Mouse (Mus musculus) intestine, embryonic 16.5 days (tissue): ENCODE results near the gene Hspb9. TPM values are rescaled to one million over a fixed set of nuclear protein-coding genes. Genes with fewer than 3 reads are reported as not detected.

Experiments
- ATAC-seq: fragments of 200-750 bp; cut with Nextera tagmentation; 2 replicates; pipeline ENCODE4 v1.8.0; 2017; ENCODE audit warnings: moderate TSS enrichment, moderate library complexity
- H3K27ac ChIP-seq: fragments of 300-500 bp; sonication (generic); 2 replicates; pipeline ENCODE4 v1.5.1; 2014; ENCODE audit warnings: mild to moderate bottlenecking, low read length
- H3K27me3 ChIP-seq: fragments of 300-500 bp; sonication (generic); replicated peaks from 2 replicates; pipeline ENCODE4 v1.6.1; 2014; ENCODE audit warnings: low read length, control low read depth, mixed read lengths; ENCODE audit not compliant: control insufficient read depth, insufficient read depth
- H3K36me3 ChIP-seq: fragments of 300-500 bp; sonication (generic); 2 replicates; pipeline ENCODE4 v1.6.1; 2014; ENCODE audit warnings: low read length, control low read depth; ENCODE audit not compliant: control insufficient read depth, insufficient read depth
- H3K4me1 ChIP-seq: fragments of 300-500 bp; sonication (generic); 2 replicates; pipeline ENCODE4 v1.6.1; 2014; ENCODE audit warnings: low read length, control low read depth, mixed read lengths; ENCODE audit not compliant: control insufficient read depth, insufficient read depth
- H3K4me2 ChIP-seq: fragments of 300-500 bp; sonication (generic); 2 replicates; pipeline ENCODE4 v1.6.1; 2014; ENCODE audit warnings: low read depth, low read length, control low read depth
- H3K4me3 ChIP-seq: fragments of 300-500 bp; sonication (generic); 2 replicates; pipeline ENCODE4 v1.5.1; 2014; ENCODE audit warnings: mild to moderate bottlenecking, low read length
- H3K9ac ChIP-seq: fragments of 300-500 bp; sonication (generic); 2 replicates; pipeline ENCODE4 v1.6.1; 2014; ENCODE audit warnings: low read depth, low read length
- H3K9me3 ChIP-seq: fragments of 300-500 bp; sonication (generic); 2 replicates; pipeline ENCODE4 v1.6.1; 2016; ENCODE audit warnings: low read length, control low read depth; ENCODE audit not compliant: control insufficient read depth
- whole genome bisulfite sequencing: fragments of 180-500 bp; shearing (Covaris S2); extraction: QIAGEN DNeasy Blood & Tissue Kit; methylation state at CpG from one replicate; pipeline ENCODE4 v1.1.7; 2014; 5-methylcytosine and 5-hydroxymethylcytosine counted together
- polyA plus RNA-seq: library from polyadenylated mRNA; unstranded; fragments of >200 nt; fragmentation: Nextera tagmentation; extraction: Ambion mirVana; gene quantifications from 2 replicates; pipeline ENCODE4 v1.2.1, GENCODE M21; 2015

The Hspb9 gene
- polyA plus RNA-seq, 1 experiment from 2014 or later, result not detected

DNA sequence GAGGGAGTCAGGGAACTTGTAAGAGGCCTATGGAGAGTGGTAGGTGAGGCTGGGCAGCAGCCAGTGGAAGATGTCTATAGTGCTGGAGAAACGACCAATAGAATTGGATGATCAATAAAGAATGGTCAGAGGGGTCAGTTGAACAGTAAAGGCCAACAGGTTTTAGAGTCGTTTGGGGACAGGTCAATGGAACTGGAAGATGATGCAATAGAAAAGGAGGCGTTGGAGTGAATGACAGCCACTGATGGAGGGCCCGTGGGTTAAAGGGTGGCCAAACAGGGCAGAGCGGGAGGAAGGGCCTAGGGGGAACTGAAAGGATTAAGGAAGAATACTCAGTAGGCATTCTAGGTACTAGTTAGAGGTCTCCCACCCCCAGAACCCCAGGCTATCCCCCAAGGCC, 33.5 kb downstream of the Hspb9 start:
- no peak overlapping the region for H3K9ac ChIP-seq
- peaks cover 6% of the 10 kb centered on the region for H3K27me3 ChIP-seq

DNA sequence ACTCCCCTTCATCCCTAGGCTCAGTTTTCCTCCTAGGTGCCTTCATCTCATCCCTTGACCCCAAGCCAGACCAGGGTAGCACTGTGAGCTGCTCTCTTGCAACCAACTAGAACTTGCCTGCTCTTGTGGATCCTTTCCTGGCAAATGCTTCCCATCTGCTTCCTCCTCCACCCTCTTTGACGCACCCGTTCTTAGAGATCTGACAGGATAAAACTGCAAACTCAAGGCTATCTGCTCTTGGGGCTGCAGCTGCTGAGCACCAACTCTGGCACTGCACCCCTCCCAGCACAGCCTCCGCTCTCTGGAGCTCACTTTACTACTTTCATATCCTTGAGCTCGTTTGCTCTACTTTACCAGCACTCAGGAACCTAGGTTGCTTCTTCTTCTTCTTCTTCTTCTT, 35.0 kb downstream of the Hspb9 start:
- Histone ChIP-seq H3K9ac (no peak overlapping the region), H3K27me3 (peaks cover 6% of the 10 kb centered on the region), H3K4me3 (no peak overlapping the region), H3K4me1 (no peaks in the 10 kb centered on the region), H3K4me2 (no peak overlapping the region), H3K36me3 (no peaks in the 10 kb centered on the region), H3K27ac (no peak overlapping the region), H3K9me3 (no peaks in the 10 kb centered on the region)
- WGBS, result 57% methylated on average over 4 of the region's 4 CpGs
- no peak for ATAC-seq

More for the DNA sequence above, 33.5 kb downstream of the Hspb9 start:
- no peak overlapping the region for H3K4me2 ChIP-seq
- H3K9me3 ChIP-seq, result no peaks in the 10 kb centered on the region
- WGBS, result 67% methylated on average over 5 of the region's 5 CpGs
- no peak for ATAC-seq
- no peak overlapping the region for H3K4me3 ChIP-seq
- no peaks in the 10 kb centered on the region for H3K4me1 ChIP-seq
- H3K36me3 ChIP-seq, result no peaks in the 10 kb centered on the region
- H3K27ac ChIP-seq, result no peak overlapping the region

DNA sequence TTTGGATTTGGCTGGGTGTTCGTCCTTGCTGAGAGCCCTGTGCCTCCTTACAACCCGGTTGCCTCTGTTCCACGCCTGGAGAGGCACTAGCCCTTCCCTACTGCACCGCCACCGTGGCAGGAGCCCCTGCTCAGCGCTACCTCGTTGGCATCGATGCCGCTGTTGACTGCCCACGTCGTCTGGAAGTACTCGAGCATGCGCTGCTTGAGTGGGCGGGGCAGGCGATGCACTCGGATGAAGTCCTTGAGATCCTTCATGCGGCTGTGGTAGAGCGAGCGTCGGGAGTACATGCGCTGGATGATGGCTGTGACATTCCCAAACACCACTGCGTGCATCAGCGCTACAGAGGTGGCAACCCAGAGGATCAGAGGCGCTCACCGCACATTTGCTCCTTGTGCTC, 35.8 kb downstream of the Hspb9 start:
- Histone ChIP-seq H3K9me3 (no peaks in the 10 kb centered on the region), H3K27ac (no peak overlapping the region), H3K4me3 (no peak overlapping the region), H3K27me3 (peaks cover 6% of the 10 kb centered on the region), H3K36me3 (no peaks in the 10 kb centered on the region), H3K4me1 (no peaks in the 10 kb centered on the region), H3K4me2 (no peak overlapping the region), H3K9ac (no peak overlapping the region)
- WGBS, result 48% methylated on average over 25 of the region's 25 CpGs
- no peak for ATAC-seq

DNA sequence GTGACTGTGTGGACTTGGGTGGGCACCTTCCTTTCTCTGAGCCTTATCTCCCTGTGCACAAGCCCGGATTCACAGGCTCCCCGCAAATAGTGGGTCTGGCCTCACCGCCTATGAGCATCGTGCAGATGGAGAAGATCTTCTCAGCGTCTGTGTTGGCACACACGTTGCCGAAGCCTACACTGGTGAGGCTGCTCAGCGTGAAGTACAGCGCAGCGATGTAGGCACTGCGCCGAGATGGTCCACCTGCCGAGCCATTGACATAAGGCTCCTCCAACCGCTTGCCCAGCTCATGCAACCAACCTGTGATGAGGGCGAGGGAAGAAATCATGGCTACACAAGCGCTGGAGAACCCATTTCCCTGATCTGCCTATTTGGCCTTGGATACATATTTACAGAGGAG, 36.5 kb downstream of the Hspb9 start:
- 85% methylated on average over 16 of the region's 16 CpGs for WGBS
- no peaks in the 10 kb centered on the region for H3K9me3 ChIP-seq

DNA sequence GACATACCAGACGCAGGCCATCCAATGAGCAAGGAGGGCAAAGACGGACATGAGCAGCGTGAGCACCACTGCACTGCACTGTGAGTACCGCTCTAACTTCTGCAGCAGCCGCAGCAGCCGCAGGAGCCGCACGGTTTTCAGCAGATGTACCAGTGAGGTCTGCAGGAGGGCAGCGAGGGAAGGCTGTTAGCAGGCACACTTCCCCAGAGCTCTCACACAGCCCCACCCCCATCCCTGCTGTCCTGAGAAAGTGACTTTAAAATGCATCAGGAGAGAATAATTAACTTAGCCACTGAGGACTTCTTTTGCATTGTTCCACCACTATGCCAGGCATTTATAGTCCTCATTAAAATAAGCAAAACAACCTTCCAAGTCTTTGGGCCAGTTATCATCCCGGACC, 38.6 kb downstream of the Hspb9 start:
- Histone ChIP-seq H3K4me2 (no peak overlapping the region), H3K9me3 (no peaks in the 10 kb centered on the region), H3K27me3 (peaks cover 6% of the 10 kb centered on the region), H3K4me1 (no peaks in the 10 kb centered on the region), H3K9ac (no peak overlapping the region), H3K27ac (no peak overlapping the region), H3K4me3 (no peak overlapping the region), H3K36me3 (no peaks in the 10 kb centered on the region)
- no peak for ATAC-seq
- WGBS, result 26% methylated on average over 10 of the region's 10 CpGs

More for the DNA sequence above, 36.5 kb downstream of the Hspb9 start:
- no peak overlapping the region for H3K4me2 ChIP-seq
- peaks cover 6% of the 10 kb centered on the region for H3K27me3 ChIP-seq
- ATAC-seq, result no peak
- H3K4me3 ChIP-seq, result no peak overlapping the region
- no peaks in the 10 kb centered on the region for H3K4me1 ChIP-seq
- no peak overlapping the region for H3K27ac ChIP-seq
- no peaks in the 10 kb centered on the region for H3K36me3 ChIP-seq
- H3K9ac ChIP-seq, result no peak overlapping the region

DNA sequence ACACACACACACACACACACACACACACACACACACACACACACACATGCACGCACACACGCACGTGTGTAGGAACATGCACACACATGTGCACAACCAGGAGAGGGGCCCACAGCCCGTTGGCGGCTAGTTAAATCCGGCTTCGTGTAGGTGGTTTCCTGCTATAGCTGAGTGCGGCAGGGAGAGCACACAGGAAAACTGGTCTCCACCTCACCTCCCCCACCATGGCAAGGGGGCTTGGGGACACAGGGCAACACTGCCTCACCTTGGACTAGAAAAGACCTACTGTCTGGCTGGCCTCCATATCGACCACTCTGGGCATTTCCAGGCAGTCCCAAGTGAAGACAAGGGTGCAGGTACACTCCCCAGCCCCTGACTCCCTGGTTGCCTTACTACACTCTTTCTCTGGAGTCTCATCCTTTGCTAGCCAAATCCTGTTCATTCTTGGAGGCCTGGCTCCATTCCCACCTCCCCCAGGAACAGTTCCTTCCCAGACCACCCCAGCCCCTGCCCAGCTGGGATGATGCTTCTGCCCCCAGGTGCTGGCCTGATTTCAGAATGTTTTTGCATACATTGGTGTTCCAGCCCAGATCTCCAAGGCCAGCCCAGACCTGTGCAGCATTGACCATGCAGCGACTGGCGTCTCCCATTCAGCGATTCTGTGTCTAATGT, 40.5 kb downstream of the Hspb9 start:
- Histone ChIP-seq H3K9me3 (no peaks in the 10 kb centered on the region), H3K4me3 (no peak overlapping the region), H3K27ac (no peak overlapping the region), H3K9ac (no peak overlapping the region), H3K36me3 (no peaks in the 10 kb centered on the region), H3K4me2 (no peak overlapping the region), H3K27me3 (peaks cover 13% of the 10 kb centered on the region), H3K4me1 (0 out of 2 replicates have a peak, but pooled peaks cover 2% of the 10 kb centered on the region)
- WGBS, result 83% methylated on average over 12 of the region's 12 CpGs
- ATAC-seq, result no peak

DNA sequence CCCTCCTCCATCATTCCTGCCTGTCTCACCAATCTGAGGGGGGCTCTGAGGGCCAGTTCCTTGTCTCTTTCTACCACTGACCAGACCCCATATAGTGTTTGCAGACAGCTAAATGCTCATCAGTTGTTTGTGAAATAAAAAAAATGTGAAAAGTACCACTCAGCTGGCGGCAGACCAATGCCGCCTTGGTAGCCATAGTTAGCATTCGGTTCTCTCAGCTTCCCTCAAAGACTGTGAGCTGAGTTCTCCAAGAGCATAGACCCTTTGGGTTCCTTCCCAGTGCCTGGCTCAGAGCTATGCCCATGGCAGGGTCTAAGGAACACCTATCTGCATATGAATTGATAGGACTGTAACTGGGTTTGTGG, 41.0 kb downstream of the Hspb9 start:
- no peak overlapping the region for H3K4me2 ChIP-seq
- ATAC-seq, result no peak
- WGBS, result 88% methylated on average over 3 of the region's 3 CpGs
- no peak overlapping the region for H3K27ac ChIP-seq
- no peak overlapping the region for H3K9ac ChIP-seq
- H3K36me3 ChIP-seq, result no peaks in the 10 kb centered on the region
- peaks cover 7% of the 10 kb centered on the region for H3K4me1 ChIP-seq
- H3K27me3 ChIP-seq, result peaks cover 15% of the 10 kb centered on the region
- H3K9me3 ChIP-seq, result no peaks in the 10 kb centered on the region
- H3K4me3 ChIP-seq, result no peak overlapping the region

DNA sequence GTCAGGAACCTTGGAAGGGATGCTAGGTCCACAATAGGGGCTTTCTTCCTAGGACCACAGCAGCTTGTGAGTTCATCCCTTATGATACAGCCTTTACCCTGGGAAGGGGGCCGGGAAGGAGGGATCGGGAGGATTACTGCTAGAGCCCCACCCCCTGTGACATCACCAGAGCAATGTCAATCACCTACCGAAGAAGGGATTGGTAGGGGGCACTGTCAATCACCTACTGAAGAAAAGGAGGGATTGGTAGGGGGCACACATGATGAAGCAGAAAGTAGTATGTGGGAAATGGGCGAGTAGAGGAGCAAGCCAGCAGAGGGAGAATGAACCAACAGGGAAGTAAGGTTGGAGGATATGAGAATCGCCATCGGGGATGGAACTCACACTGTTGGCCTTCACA, 42.8 kb downstream of the Hspb9 start:
- H3K27ac ChIP-seq, result no peak overlapping the region
- no peak overlapping the region for H3K4me2 ChIP-seq
- no peak for ATAC-seq
- no peak overlapping the region for H3K9ac ChIP-seq
- 63% methylated on average over 6 of the region's 6 CpGs for WGBS
- no peaks in the 10 kb centered on the region for H3K36me3 ChIP-seq
- H3K4me1 ChIP-seq, result peaks cover 10% of the 10 kb centered on the region
- H3K4me3 ChIP-seq, result no peak overlapping the region
- no peaks in the 10 kb centered on the region for H3K9me3 ChIP-seq
- peaks cover 24% of the 10 kb centered on the region for H3K27me3 ChIP-seq

DNA sequence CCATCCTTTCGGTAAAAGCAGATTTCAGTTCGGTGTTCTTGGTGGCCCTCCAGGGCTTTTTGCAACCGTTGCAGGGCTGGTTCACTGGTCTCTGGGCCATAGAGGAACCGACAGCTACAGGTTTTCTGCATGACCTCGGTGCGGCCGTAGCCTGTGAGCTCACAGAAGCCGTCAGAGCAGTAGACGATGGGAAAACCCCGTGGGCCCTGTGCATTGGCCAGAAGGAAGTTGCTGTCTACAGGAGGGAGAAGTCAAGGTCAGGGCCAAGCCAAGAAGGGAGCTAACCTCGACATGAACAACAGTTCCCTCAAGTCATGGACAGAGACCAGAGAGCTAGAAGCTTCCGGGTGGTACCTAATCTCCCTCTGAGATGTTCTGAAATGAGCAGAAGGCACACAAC, 43.9 kb downstream of the Hspb9 start:
- Histone ChIP-seq H3K4me3 (no peak overlapping the region), H3K27me3 (peaks cover 30% of the 10 kb centered on the region), H3K27ac (no peak overlapping the region), H3K9me3 (no peaks in the 10 kb centered on the region), H3K9ac (no peak overlapping the region), H3K4me1 (peaks cover 10% of the 10 kb centered on the region), H3K4me2 (no peak overlapping the region), H3K36me3 (no peaks in the 10 kb centered on the region)
- 84% methylated on average over 12 of the region's 12 CpGs for WGBS
- no peak for ATAC-seq
